Mouse (Mus musculus) C2C12 (cell line): Measurements from ENCODE around the gene Ociad1.

Source experiments
- CEBPB ChIP-seq: IDR thresholded peaks from one replicate; pipeline ENCODE4 v1.6.1; 2011; ENCODE audit warnings: low read depth, mild to moderate bottlenecking, control low read depth, moderate library complexity
- CTCF ChIP-seq: IDR thresholded peaks from one replicate; pipeline ENCODE4 v1.5.1; 2011; ENCODE audit not compliant: control insufficient read depth, insufficient read depth, insufficient read length
- FOSL1 ChIP-seq: IDR thresholded peaks from one replicate; pipeline ENCODE4 v1.8.0; 2011; ENCODE audit warnings: mild to moderate bottlenecking, low read length; ENCODE audit not compliant: poor library complexity, insufficient read depth, severe bottlenecking
- MAX ChIP-seq: IDR thresholded peaks from one replicate; pipeline ENCODE4 v1.6.1; 2011; ENCODE audit warnings: mild to moderate bottlenecking, control low read depth
- MYOG ChIP-seq: IDR thresholded peaks from one replicate; pipeline ENCODE4 v1.6.1; 2011; ENCODE audit not compliant: control insufficient read depth, insufficient read length; ENCODE audit errors: extremely low read depth
- USF1 ChIP-seq: IDR thresholded peaks from one replicate; pipeline ENCODE4 v1.6.1; 2011; ENCODE audit warnings: low read depth, mild to moderate bottlenecking, control low read depth, moderate library complexity

GRCm38 (mm10) chr5:73280567-73280850 is 12.1 kb upstream of the Ociad1 start:
- TF ChIP-seq CTCF (no peak), MAX (no peak), USF1 (no peak), FOSL1 (no peak), MYOG (no peak), CEBPB (no peak)
